Mouse (Mus musculus) bone marrow, adult 2 months (tissue): ENCODE measurements at regions not wholly inside any gene's neighbourhood (a gene's known extent, or its start where the extent isn't known, plus 50 kb on each side); places are given as distances from the start of the nearest gene placed in this dataset.
A peak's percentile ranks its signal among the peaks of the same experiment; 100 is the strongest.
"Not testable (repeated sequence)": the region's sequence is repeated elsewhere in the genome, so short reads cannot be mapped to it uniquely, and the experiment has no call there.

Experiments used
- H3K27ac ChIP-seq: fragments of 200-500 bp; 2 replicates; pipeline ENCODE4 v1.5.1; 2012; ENCODE audit warnings: low read depth, mild to moderate bottlenecking, control low read depth, inconsistent platforms, low read length; ENCODE audit not compliant: control insufficient read depth, poor library complexity, insufficient read depth
- H3K4me1 ChIP-seq: fragments of 200-500 bp; 2 replicates; pipeline ENCODE4 v1.6.1; 2011; ENCODE audit warnings: low read length; ENCODE audit not compliant: control insufficient read depth, insufficient read depth
- H3K4me3 ChIP-seq: fragments of 200-500 bp; replicated peaks from 2 replicates; pipeline ENCODE3; 2011; ENCODE audit warnings: mild to moderate bottlenecking, low read depth, low read length, control low read depth; ENCODE audit not compliant: control insufficient read depth
- CTCF ChIP-seq: fragments of 200-500 bp; IDR thresholded peaks from 2 replicates; pipeline ENCODE4 v1.5.1; 2011; ENCODE audit warnings: low read length, control low read depth; ENCODE audit not compliant: control insufficient read depth, insufficient read depth
- POLR2A ChIP-seq: fragments of 200-500 bp; IDR thresholded peaks from 2 replicates; pipeline ENCODE4 v1.6.1; 2011; ENCODE audit warnings: low read depth, mild to moderate bottlenecking, control low read depth, low read length, borderline replicate concordance; ENCODE audit not compliant: control insufficient read depth
- WGBS: fragments of 180-500 bp; shearing (Covaris S2); methylation state at CpG from one replicate; pipeline ENCODE4 v1.1.7; 2018; 5-methylcytosine and 5-hydroxymethylcytosine counted together

GRCm38 (mm10) chr14:52638179-52638578, 142.6 kb upstream of the Olfr1507 start:
- 65% methylated on average over 2 of the region's 2 CpGs for WGBS
- Histone ChIP-seq H3K4me1 (no peaks in the 10 kb centered on the region), H3K4me3 (no peak overlapping the region), H3K27ac (no peak overlapping the region)
- no peak for TF ChIP-seq CTCF
- TF ChIP-seq POLR2A: no peak

GRCm38 (mm10) chr14:52622184-52622583, 126.6 kb upstream of the Olfr1507 start:
- 13% methylated on average over 4 of the region's 4 CpGs for WGBS
- no peak overlapping the region for H3K27ac ChIP-seq

GRCm38 (mm10) chr14:52580319-52580718, 84.8 kb upstream of the Olfr1507 start:
- no peak overlapping the region for H3K4me3 ChIP-seq
- H3K4me1 ChIP-seq: no peaks in the 10 kb centered on the region
- peak; percentile 19; the same call in 1 of the 2 replicates for TF ChIP-seq CTCF
- TF ChIP-seq POLR2A: no peak
- WGBS: 40% methylated on average over 3 of the region's 3 CpGs
- H3K27ac ChIP-seq: no peak overlapping the region

More at GRCm38 (mm10) chr14:52622184-52622583, 126.6 kb upstream of the Olfr1507 start:
- Histone ChIP-seq H3K4me3 (no peak overlapping the region), H3K4me1 (no peaks in the 10 kb centered on the region)
- TF ChIP-seq POLR2A (no peak), CTCF (peak; percentile 55)

GRCm38 (mm10) chr14:52566920-52567319, 71.4 kb upstream of the Olfr1507 start:
- H3K4me3 ChIP-seq: no peak overlapping the region
- TF ChIP-seq POLR2A: no peak
- H3K4me1 ChIP-seq: no peaks in the 10 kb centered on the region
- 27% methylated on average over 5 of the region's 5 CpGs for WGBS
- H3K27ac ChIP-seq: no peak overlapping the region

- Histone ChIP-seq H3K27ac (no peak overlapping the region), H3K4me3 (no peak overlapping the region), H3K4me1 (no peaks in the 10 kb centered on the region)
- WGBS: 2% methylated on average over 4 of the region's 4 CpGs
- TF ChIP-seq CTCF: no peak
- no peak for TF ChIP-seq POLR2A
Measured at GRCm38 (mm10) chr14:52565606-52566005, 70.1 kb upstream of the Olfr1507 start.

GRCm38 (mm10) chr14:52556340-52556739, 60.8 kb upstream of the Olfr1507 start:
- not testable (repeated sequence) for H3K27ac ChIP-seq, H3K4me3 ChIP-seq
- WGBS: 87% methylated on average over 13 of the region's 13 CpGs

GRCm38 (mm10) chr14:52553399-52553798, 57.9 kb upstream of the Olfr1507 start:
- TF ChIP-seq CTCF: no peak
- H3K4me1 ChIP-seq: no peaks in the 10 kb centered on the region
- no peak overlapping the region for H3K27ac ChIP-seq
- no peak overlapping the region for H3K4me3 ChIP-seq

More at GRCm38 (mm10) chr14:52556340-52556739, 60.8 kb upstream of the Olfr1507 start:
- not testable (repeated sequence) for H3K4me1 ChIP-seq

GRCm38 (mm10) chr14:52547933-52548332, 52.4 kb upstream of the Olfr1507 start:
- H3K4me1 ChIP-seq: no peaks in the 10 kb centered on the region
- WGBS: 13% methylated on average over 1 of the region's 1 CpGs
- no peak overlapping the region for H3K27ac ChIP-seq
- H3K4me3 ChIP-seq: no peak overlapping the region
- TF ChIP-seq CTCF (no peak), POLR2A (no peak)
